Mouse (Mus musculus) brain, embryonic 14.5 days (tissue): ENCODE measurements around the gene Gna14.

Experiments
- CTCF ChIP-seq: fragments of 200-500 bp; IDR thresholded peaks from 2 replicates; pipeline ENCODE4 v1.5.1; 2012; ENCODE audit warnings: inconsistent platforms, mild to moderate bottlenecking, moderate library complexity, borderline replicate concordance; ENCODE audit not compliant: insufficient read depth, insufficient read length; ENCODE audit errors: extremely low read depth
- POLR2A ChIP-seq: fragments of 200-500 bp; IDR thresholded peaks from 2 replicates; pipeline ENCODE4 v1.6.1; 2012; ENCODE audit warnings: mild to moderate bottlenecking, inconsistent platforms, borderline replicate concordance; ENCODE audit not compliant: poor library complexity, insufficient read depth, insufficient read length, severe bottlenecking; ENCODE audit errors: extremely low read depth

DNA sequence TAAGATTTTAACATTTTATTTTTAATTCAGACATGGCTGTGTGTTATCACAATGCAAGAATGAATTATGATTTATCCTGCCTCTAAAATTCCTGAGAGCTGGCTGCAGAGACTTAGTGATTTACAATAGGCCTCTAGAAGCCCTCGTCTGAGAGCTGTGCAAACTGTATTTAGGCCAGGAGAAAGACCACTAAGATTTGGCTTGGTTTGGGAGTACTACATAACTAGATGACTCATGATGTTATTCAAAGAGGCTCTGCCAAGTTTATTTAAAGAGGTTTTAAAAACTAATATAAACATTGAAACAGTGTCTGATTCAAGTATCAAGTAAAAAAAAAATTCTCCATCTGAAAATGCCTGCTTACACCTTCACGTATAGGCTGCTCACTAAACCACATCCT lies 123.0 kb downstream of the Gna14 start:
- no peak for TF ChIP-seq CTCF
- no peak for TF ChIP-seq POLR2A
